Mouse (Mus musculus) limb, embryonic 14.5 days (tissue): ENCODE data around the gene Clstn2. TPM values are rescaled to one million over a fixed set of nuclear protein-coding genes. Genes with fewer than 3 reads are reported as not detected.

Experiments
- ATAC-seq: fragments of 200-750 bp; cut with Nextera tagmentation; 2 replicates; pipeline ENCODE4 v1.8.0; 2017; ENCODE audit warnings: low read depth, moderate number of reproducible peaks, moderate TSS enrichment; ENCODE audit not compliant: low FRiP score
- DNase-seq: peaks from one replicate; pipeline ENCODE4 v3.0.0-alpha.2; 2015; ENCODE audit warnings: low spot score
- H3K27ac ChIP-seq: fragments of 300-500 bp; sonication (generic); replicated peaks from 2 replicates; pipeline ENCODE4 v1.5.1; 2014; ENCODE audit warnings: low read depth, mild to moderate bottlenecking, low read length, moderate library complexity, mixed read lengths
- H3K27me3 ChIP-seq: fragments of 300-500 bp; sonication (generic); 2 replicates; pipeline ENCODE4 v1.6.1; 2014; ENCODE audit warnings: low read length, mixed read lengths; ENCODE audit not compliant: control insufficient read depth, insufficient read depth
- H3K36me3 ChIP-seq: fragments of 300-500 bp; sonication (generic); 2 replicates; pipeline ENCODE4 v1.6.1; 2014; ENCODE audit warnings: mild to moderate bottlenecking, low read length, moderate library complexity, mixed read lengths; ENCODE audit not compliant: control insufficient read depth, insufficient read depth
- H3K4me1 ChIP-seq: fragments of 300-500 bp; sonication (generic); 2 replicates; pipeline ENCODE4 v1.6.1; 2014; ENCODE audit warnings: antibody characterized with exemption, low read length, mixed read lengths; ENCODE audit not compliant: control insufficient read depth, insufficient read depth
- H3K4me2 ChIP-seq: fragments of 300-500 bp; sonication (generic); replicated peaks from 2 replicates; pipeline ENCODE4 v1.6.1; 2014; ENCODE audit warnings: low read depth, mild to moderate bottlenecking, low read length, moderate library complexity; ENCODE audit not compliant: severe bottlenecking
- H3K4me3 ChIP-seq: fragments of 300-500 bp; sonication (generic); replicated peaks from 2 replicates; pipeline ENCODE4 v1.5.1; 2014; ENCODE audit warnings: low read length
- H3K9ac ChIP-seq: fragments of 300-500 bp; sonication (generic); 2 replicates; pipeline ENCODE4 v1.6.1; 2014; ENCODE audit warnings: mild to moderate bottlenecking, low read depth, low read length, moderate library complexity; ENCODE audit not compliant: severe bottlenecking
- H3K9me3 ChIP-seq: fragments of 300-500 bp; sonication (generic); 2 replicates; pipeline ENCODE4 v1.6.1; 2016; ENCODE audit warnings: low read length; ENCODE audit not compliant: control insufficient read depth
- POLR2A ChIP-seq: fragments of 200-500 bp; IDR thresholded peaks from 2 replicates; pipeline ENCODE4 v1.8.0; 2012; ENCODE audit warnings: inconsistent platforms, mild to moderate bottlenecking, moderate library complexity, borderline replicate concordance; ENCODE audit not compliant: insufficient read depth, insufficient read length; ENCODE audit errors: extremely low read depth
- WGBS: fragments of 180-500 bp; shearing (Covaris S2); extraction: QIAGEN DNeasy Blood & Tissue Kit; methylation state at CpG from one replicate; pipeline ENCODE4 v1.1.7; 2014; 5-methylcytosine and 5-hydroxymethylcytosine counted together
- polyA plus RNA-seq, 2 experiments: library from polyadenylated mRNA; depleted of rRNA in 1 of 2; stranded (reverse) in 1 of 2; unstranded in 1 of 2; fragments of >200 nt; fragmentation: Nextera tagmentation in 1 of 2; extraction: Ambion mirVana in 1 of 2; gene quantifications; 2 replicates each; pipeline versions ENCODE4 v1.2.1 to v1.2.3; 2012 to 2014

Gene Clstn2
- polyA plus RNA-seq, 2 experiments, result 4.1 to 8.4 TPM

DNA sequence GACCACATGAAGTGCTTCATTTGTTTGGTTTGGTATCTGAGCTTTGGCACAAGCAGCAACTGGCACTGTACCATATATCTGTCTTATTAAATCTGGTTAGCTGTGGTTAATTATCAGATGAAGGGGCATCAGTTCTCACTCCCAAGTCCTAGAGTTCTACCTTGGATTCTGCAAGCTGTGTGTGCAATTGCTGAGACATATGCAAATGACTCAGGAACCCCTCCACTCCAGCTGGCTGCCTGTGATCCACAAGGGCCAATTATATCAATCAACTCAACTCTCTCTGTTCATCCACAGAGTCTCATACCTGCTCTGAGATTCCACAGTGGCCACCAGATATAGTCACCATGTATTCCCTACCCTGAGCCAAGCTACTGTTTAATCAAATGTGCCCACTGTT, 315.3 kb downstream of the Clstn2 start:
- DNase-seq (no peak), ATAC-seq (no peak)
- no peak overlapping the region for H3K9ac ChIP-seq
- H3K4me3 ChIP-seq, result no peak overlapping the region
- H3K36me3 ChIP-seq, result no peaks in the 10 kb centered on the region
- no peaks in the 10 kb centered on the region for H3K9me3 ChIP-seq
- H3K4me1 ChIP-seq, result no peaks in the 10 kb centered on the region
- H3K27me3 ChIP-seq, result no peaks in the 10 kb centered on the region
- no peak for TF ChIP-seq POLR2A
- no peak overlapping the region for H3K27ac ChIP-seq
- no peak overlapping the region for H3K4me2 ChIP-seq

DNA sequence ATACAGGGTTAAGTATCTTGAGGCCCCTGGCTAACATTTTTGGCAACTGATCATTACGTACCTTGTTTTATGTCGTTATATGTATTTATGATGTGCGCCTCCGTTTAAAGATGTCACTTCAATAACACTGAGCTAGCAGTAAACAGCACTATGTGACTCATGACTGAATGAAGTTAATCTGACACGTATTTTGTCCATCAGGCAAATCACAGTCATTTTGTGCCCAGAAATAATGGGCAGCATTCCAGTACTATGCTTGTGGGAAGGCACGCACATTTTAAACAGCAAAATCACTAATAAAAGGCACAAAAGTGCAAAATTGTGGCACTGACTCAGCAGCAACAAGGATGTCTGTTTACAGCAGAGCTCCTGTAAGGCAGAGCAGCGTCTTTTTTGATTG, 316.0 kb downstream of the Clstn2 start:
- H3K4me2 ChIP-seq, result no peak overlapping the region
- no peak overlapping the region for H3K4me3 ChIP-seq
- no peak overlapping the region for H3K9ac ChIP-seq
- H3K36me3 ChIP-seq, result no peaks in the 10 kb centered on the region
- H3K9me3 ChIP-seq, result no peaks in the 10 kb centered on the region
- DNase-seq (no peak), ATAC-seq (no peak)
- no peaks in the 10 kb centered on the region for H3K4me1 ChIP-seq
- 56% methylated on average over 7 of the region's 7 CpGs for WGBS
- TF ChIP-seq POLR2A, result no peak
- H3K27ac ChIP-seq, result no peak overlapping the region
- no peaks in the 10 kb centered on the region for H3K27me3 ChIP-seq

DNA sequence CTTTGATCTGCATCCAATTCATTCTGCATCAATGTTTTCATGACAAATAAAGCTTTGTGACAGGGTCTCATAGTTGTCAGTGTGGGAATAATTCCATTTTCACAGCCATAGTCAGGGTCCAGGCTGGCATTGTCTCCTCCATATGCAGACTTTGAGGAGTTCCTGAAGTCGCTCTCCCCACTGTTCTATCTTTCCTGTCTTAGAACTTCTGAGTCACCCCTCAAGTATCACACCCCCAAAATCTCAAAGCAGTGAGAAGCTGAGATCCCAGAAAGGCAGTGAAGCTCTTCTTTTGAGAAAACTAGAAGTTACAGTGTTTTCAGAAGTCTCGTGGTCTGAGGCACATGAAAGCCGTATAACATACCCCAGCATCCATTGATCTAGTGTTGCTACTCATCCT, 320.1 kb downstream of the Clstn2 start:
- no peak overlapping the region for H3K4me3 ChIP-seq
- DNase-seq (no peak), ATAC-seq (no peak)
- H3K9ac ChIP-seq, result no peak overlapping the region
- no peaks in the 10 kb centered on the region for H3K36me3 ChIP-seq
- no peaks in the 10 kb centered on the region for H3K9me3 ChIP-seq
- whole genome bisulfite sequencing, result 91% methylated on average over 3 of the region's 3 CpGs
- no peak for TF ChIP-seq POLR2A
- H3K27me3 ChIP-seq, result no peaks in the 10 kb centered on the region
- H3K4me2 ChIP-seq, result no peak overlapping the region
- no peaks in the 10 kb centered on the region for H3K4me1 ChIP-seq
- no peak overlapping the region for H3K27ac ChIP-seq

DNA sequence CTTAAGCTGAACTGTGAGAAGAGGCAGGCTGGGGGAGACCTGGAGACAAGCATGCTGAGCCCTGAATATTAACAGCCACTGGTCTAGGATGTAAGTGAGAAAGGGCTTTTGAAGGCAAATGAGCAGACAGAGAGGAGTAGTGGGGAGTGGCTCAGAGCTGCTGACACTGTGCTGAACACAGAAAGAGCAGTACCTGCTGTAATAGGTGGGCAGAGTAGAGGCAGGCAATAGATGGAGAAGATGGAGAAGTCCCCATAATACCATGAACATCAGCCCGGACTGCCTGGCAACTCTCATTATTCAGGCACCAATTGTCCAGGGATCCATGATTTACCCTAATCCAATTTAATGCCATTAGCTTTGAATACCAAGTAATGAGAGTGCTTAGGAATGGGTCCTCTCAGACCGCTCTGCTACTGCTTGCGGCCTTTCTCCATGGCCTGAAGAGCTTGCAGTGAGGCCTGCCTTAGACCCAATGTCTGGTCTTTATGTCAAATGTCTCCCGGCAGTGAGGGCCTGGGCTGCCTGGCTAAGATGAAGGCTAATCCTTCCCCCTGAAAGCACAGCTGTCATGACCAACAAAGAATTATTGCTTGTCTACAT, 329.0 kb downstream of the Clstn2 start:
- no peak overlapping the region for H3K27ac ChIP-seq
- H3K9ac ChIP-seq, result no peak overlapping the region
- H3K27me3 ChIP-seq, result no peaks in the 10 kb centered on the region
- H3K4me2 ChIP-seq, result no peak overlapping the region
- ATAC-seq (no peak), DNase-seq (no peak)
- 82% methylated on average over 4 of the region's 4 CpGs for WGBS
- TF ChIP-seq POLR2A, result no peak
- H3K9me3 ChIP-seq, result no peaks in the 10 kb centered on the region
- no peak overlapping the region for H3K4me3 ChIP-seq
- H3K36me3 ChIP-seq, result no peaks in the 10 kb centered on the region
- H3K4me1 ChIP-seq, result no peaks in the 10 kb centered on the region

DNA sequence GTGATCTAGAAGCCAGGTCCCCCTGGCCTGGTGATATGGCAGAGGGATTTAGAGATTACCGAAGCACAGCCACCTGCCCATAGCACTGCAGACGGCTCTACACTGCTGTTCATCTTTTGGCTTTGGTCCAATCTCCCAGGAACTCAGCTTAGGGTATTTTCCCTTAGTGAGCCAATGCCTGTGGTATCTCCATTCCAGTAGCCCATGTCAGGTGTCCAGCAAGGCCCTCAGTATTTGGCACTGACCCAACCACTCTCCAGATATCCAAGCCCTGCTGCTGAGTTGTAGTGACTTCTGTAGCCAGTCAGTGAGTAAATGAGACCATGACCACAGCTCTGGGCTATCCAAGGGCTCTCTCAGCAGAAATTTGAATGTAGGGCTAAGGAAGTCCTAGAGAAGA, 330.0 kb downstream of the Clstn2 start:
- H3K36me3 ChIP-seq, result no peaks in the 10 kb centered on the region
- ATAC-seq (no peak), DNase-seq (no peak)
- no peak overlapping the region for H3K27ac ChIP-seq
- H3K4me3 ChIP-seq, result no peak overlapping the region
- H3K4me1 ChIP-seq, result no peaks in the 10 kb centered on the region
- no peaks in the 10 kb centered on the region for H3K27me3 ChIP-seq
- H3K9ac ChIP-seq, result no peak overlapping the region
- 77% methylated on average over 2 of the region's 2 CpGs for WGBS
- no peak for TF ChIP-seq POLR2A
- H3K9me3 ChIP-seq, result no peaks in the 10 kb centered on the region
- H3K4me2 ChIP-seq, result no peak overlapping the region

DNA sequence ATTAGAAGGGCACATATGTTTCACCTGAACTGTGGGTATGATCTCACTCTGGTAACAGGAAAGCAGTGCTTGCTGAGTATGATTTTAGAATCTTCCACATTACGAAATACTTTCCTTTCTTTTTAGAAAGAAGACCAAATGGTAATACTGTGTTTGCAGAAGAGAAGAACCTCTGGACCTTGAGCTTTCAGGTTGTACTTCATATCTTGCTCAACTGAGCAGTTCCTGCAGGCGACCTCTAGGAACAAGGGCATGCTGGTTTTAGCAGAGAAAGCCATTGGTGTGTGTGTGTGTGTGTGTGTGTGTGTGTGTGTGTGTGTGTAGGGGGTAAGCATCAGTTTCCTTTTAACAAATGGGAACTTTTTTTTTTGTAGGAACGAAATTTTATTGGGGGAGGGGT, 333.0 kb downstream of the Clstn2 start:
- no peak for DNase-seq
- WGBS, result 84% methylated on average over 3 of the region's 3 CpGs
- no peak for TF ChIP-seq POLR2A

More for the DNA sequence above, 333.0 kb downstream of the Clstn2 start:
- Histone ChIP-seq H3K9ac (no peak overlapping the region), H3K4me3 (no peak overlapping the region), H3K27me3 (no peaks in the 10 kb centered on the region), H3K27ac (no peak overlapping the region), H3K9me3 (no peaks in the 10 kb centered on the region), H3K4me1 (no peaks in the 10 kb centered on the region), H3K4me2 (no peak overlapping the region), H3K36me3 (no peaks in the 10 kb centered on the region)
- ATAC-seq, result no peak
